Mouse (Mus musculus): ENCODE results near the gene Dcpp1. TPM values are rescaled to one million over a fixed set of nuclear protein-coding genes. Genes with fewer than 3 reads are reported as not detected.
"Not testable (repeated sequence)": the region's sequence is repeated elsewhere in the genome, so short reads cannot be mapped to it uniquely, and the experiment has no call there.

The Dcpp1 gene
- total RNA-seq, 2 experiments from 2014 or later, result not detected

DNA sequence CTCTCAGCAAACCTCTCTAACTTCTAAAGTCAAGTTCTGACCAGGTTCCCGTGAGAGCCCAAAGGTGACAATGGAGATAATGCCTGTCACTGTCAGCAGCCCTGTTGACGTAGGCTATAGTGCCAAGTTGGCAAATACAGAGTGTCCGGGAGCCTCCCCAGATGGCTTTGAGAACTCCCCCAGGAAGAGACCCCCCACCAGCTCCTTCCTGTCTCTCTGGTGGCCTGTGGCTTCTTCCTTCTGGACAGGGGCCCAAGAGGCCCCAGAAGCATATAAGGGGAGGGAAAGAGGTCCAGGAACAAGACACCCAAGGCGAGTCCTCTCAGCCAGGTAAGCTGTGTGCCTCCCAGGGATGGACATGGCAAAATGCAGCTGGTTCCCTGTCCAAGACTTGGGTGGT is 36.5 kb downstream of the Dcpp1 start, which contains the start of gene Dcpp3:
Gene Dcpp3, plus strand, starts transcription at position 301 of the 400 bp plus-strand sequence.
- DNase-seq (ENCODE audit: low spot score in 2 of 2); intact Hi-C loops (cut with DNase I): not testable (repeated sequence)

DNA sequence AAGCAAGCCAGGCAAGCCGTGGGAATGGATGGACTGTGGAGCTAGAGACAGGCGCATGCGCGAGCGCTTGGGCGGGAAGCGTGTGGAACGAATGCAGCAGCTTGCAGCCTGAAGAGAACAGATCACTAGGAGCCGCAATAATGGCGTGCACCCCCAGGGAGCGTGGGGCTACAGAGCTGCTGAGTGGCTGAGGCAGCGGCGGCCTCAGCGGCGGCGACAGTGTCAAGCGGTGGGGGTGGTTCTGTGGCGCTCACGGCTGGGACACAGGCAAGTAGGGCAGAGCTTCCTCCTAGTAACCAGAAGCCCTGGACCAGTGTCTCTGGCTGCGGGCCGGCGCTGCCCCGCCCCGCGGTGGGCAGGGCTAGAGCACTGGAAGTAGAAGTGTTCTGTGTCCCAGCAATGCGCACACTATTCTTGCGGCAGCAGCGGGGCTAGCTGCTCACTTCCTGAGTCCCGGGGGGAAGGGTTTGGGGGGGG is 43.9 kb downstream of the Dcpp1 start:
- intact Hi-C loops (cut with DNase I), result loop anchor here (5.0 kb wide), 1 partner anchor 47 kb away; no protein-coding TSS in a partner anchor
- DNase-seq (ENCODE audit: low spot score in 2 of 2), result peak; percentile 88 to 93

DNA sequence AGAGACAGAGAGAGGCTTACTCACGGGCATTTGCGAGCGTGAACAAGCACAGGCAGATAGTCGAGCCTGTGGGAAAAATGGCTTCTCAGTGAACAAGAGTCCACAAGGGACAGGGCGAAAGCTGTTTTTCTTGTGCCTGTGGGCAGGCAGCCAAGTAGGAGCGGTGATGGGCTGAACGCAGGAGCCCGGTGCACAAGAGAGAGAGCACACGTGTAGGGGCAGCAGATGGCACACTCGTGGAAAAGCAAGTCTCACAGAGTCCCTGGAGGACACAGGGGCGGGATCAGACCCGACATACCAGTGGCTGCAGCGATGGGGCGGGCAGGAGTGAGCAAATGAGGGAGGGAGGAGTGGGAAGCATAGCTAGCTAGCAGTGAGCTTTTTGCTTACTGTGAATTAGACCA is 44.4 kb downstream of the Dcpp1 start:
- intact Hi-C loops (cut with DNase I), result no loop called here
- peak; percentile 57 to 63 for DNase-seq (ENCODE audit: low spot score in 2 of 2)

DNA sequence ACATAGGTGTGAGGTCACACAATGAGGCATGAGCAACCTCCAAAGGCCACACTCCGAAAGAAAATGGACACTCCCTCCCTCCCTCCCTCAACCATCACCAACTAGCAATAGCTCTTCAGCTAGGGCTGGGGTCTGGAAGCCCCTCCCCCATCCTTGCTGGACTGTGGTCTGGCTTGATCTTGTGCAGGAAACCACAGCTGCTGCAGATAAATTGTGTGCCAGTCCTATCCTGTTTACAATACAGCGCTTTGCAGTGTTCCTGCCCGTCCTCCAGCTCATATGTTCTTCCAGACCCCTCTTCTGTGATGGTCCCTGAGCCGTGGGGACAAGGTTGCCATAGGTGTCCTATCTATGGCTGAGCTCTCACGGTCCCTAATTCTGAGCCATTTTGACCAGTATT is 50.5 kb downstream of the Dcpp1 start:
- no peak for DNase-seq (ENCODE audit: low spot score in 2 of 2)
- intact Hi-C loops (cut with DNase I), result no loop called here

Other genes with a start within 250 kb of the Dcpp1 start
- gene Mmp25, start 235.6 kb upstream of the Dcpp1 start, total RNA-seq (2021), result under 1 TPM; 0.32 to 0.34 TPM
- gene Bicdl2, start 220.4 kb upstream of the Dcpp1 start, total RNA-seq (2021), result not detected
- 100 to 1,000 TPM; 127 to 129 TPM for gene Hcfc1r1, start 207.3 kb upstream of the Dcpp1 start, total RNA-seq (2021)
- 1 to 10 TPM; 5.2 to 7.4 TPM for gene Thoc6, start 207.0 kb upstream of the Dcpp1 start, total RNA-seq (2021)
- gene Tnfrsf12a, start 203.4 kb upstream of the Dcpp1 start, total RNA-seq (2021), result 10 to 100 TPM; 10.3 to 13.5 TPM
- gene Cldn6, start 201.6 kb upstream of the Dcpp1 start, total RNA-seq (2021), result not detected
- gene Cldn9, start 196.8 kb upstream of the Dcpp1 start, total RNA-seq (2021), result under 1 TPM in 1 of 2 experiments, not detected in 1; 0.25 TPM
- gene 1520401A03Rik, start 158.1 kb upstream of the Dcpp1 start, total RNA-seq (2021), result not detected
- gene Pkmyt1, start 154.5 kb upstream of the Dcpp1 start, total RNA-seq (2021), result 1 to 10 TPM; 3.0 to 3.3 TPM
- 10 to 100 TPM; 52.8 to 58.2 TPM for gene Paqr4, start 140.0 kb upstream of the Dcpp1 start, total RNA-seq (2021)
- under 1 TPM; 0.60 to 0.71 TPM for gene Kremen2, start 135.0 kb upstream of the Dcpp1 start, total RNA-seq (2021)
- 100 to 1,000 TPM; 304 to 305 TPM for gene Flywch1, start 109.3 kb upstream of the Dcpp1 start, total RNA-seq (2021)
- gene Flywch2, start 94.8 kb upstream of the Dcpp1 start, total RNA-seq (2021), result 10 to 100 TPM; 14.5 to 15.4 TPM
- gene Srrm2, start 90.3 kb upstream of the Dcpp1 start, total RNA-seq (2021), result 100 to 1,000 TPM; 495 to 577 TPM
- 100 to 1,000 TPM; 359 to 371 TPM for gene Elob, start 51.7 kb upstream of the Dcpp1 start, total RNA-seq (2021)
- not detected for gene Prss33, start 44.8 kb upstream of the Dcpp1 start, total RNA-seq (2021)
- not detected for gene Prss32, start 37.0 kb upstream of the Dcpp1 start, total RNA-seq (2021)
- gene Prss41, start 36.7 kb upstream of the Dcpp1 start, total RNA-seq (2021), result 1 to 10 TPM; 1.1 to 2.3 TPM
- not detected for gene Prss21, start 12.8 kb upstream of the Dcpp1 start, total RNA-seq (2021)
- gene Dcpp2, start within 50 bp of the Dcpp1 start, total RNA-seq (2021), result not detected
- gene Dcpp3, start 36.6 kb downstream of the Dcpp1 start, total RNA-seq (2021), result not detected
- gene Sbp, start 60.8 kb downstream of the Dcpp1 start, total RNA-seq (2021), result not detected
- not detected for gene Sbpl, start 74.4 kb downstream of the Dcpp1 start, total RNA-seq (2021)
- under 1 TPM; 0.30 to 0.44 TPM for gene Prss30, start 99.7 kb downstream of the Dcpp1 start, total RNA-seq (2021)
- 1 to 10 TPM; 1.2 to 1.6 TPM for gene Prss22, start 117.2 kb downstream of the Dcpp1 start, total RNA-seq (2021)
- gene Prss27, start 157.3 kb downstream of the Dcpp1 start, total RNA-seq (2021), result not detected
- 10 to 100 TPM; 25.7 to 27.0 TPM for gene Kctd5, start 192.6 kb downstream of the Dcpp1 start, total RNA-seq (2021)

Data from left cerebral cortex, postnatal 25 days (tissue).